8 mouse cellular contexts compared by ENCODE assay signal in the genomic region with DNA sequence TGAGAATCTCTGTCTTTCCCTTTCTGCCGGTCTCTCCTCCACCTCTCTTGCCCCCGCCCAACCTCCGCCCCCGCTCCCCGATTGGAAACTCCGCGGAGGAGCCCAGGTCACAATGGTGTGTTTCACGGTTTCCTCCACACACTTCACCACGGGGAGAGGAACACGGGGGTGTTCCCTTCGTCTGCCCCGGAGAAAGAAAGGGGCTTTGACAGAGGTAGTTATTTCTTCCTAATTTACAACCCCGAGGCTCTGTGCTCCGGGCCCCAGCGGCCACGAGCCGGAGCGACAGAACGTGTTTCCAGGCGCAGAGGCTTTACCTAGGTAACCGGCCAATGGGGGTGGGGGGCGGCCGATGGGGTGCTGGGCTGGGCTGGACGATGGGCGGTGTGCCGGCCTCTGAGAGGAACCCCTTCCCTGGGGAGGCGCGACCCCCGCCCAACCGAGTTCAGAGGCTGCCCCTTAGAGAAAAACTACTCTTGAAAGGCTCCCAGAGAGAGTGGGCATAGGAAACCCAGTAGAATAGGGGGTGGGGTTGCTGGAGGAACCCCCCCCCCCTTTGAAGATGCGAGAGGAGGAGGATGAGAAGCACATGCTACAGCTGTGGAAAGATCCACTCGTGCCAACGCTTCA. TPM values are rescaled to one million over a fixed set of nuclear protein-coding genes. Genes with fewer than 3 reads are reported as not detected.
DNase-seq lines count a peak whose midpoint lies in the region; ATAC-seq and TF ChIP-seq lines count a peak whose summit lies in the region.

No protein-coding gene starts in this region.

- peaks cover 25% of the 10 kb centered on the region; the same call in 1 of the 2 replicates for H3K4me1 ChIP-seq in heart, postnatal 0 days (ENCODE audit: control insufficient read depth, insufficient read depth)
- H3K4me1 ChIP-seq in liver, embryonic 15.5 days (replicated peaks): peaks cover 51% of the 10 kb centered on the region
- peaks cover 8% of the 10 kb centered on the region for H3K4me1 ChIP-seq in small intestine, adult 2 months (ENCODE audit: control insufficient read depth, insufficient read depth, insufficient read length, low read length)

- TF ChIP-seq CTCF in gastrocnemius, adult 2 months (IDR thresholded peaks at IDR 0.05): no peak
- no peak for TF ChIP-seq CTCF in heart, postnatal 0 days (IDR thresholded peaks at IDR 0.05; ENCODE audit: low read depth)
- no peak for TF ChIP-seq CTCF in small intestine, adult 2 months (IDR thresholded peaks at IDR 0.05; ENCODE audit: extremely low read depth, insufficient read length, insufficient replicate concordance, low read depth, low read length)

- intact Hi-C loops in gastrocnemius, adult 2 months (cut with DNase I): loop anchor here (5.0 to 10.0 kb wide), 3 partner anchors 80 to 612 kb away; no protein-coding TSS in a partner anchor
- intact Hi-C loops in gastrocnemius, postnatal 14 days (cut with DNase I; ENCODE audit: low total_unique reads): loop anchor here (5.0 to 10.0 kb wide), 2 partner anchors 85 to 462 kb away; no protein-coding TSS in a partner anchor

- H3K9ac ChIP-seq in heart, postnatal 0 days (replicated peaks; ENCODE audit: low read depth, low read length): 0 out of 2 replicates have a peak overlapping the region, but pooled peaks have one; percentile 18
- H3K9ac ChIP-seq in liver, embryonic 15.5 days: no peak overlapping the region

- ATAC-seq in heart, postnatal 0 days (ENCODE audit: insufficient read depth, low read depth): no peak
- no peak for ATAC-seq in liver, embryonic 15.5 days (ENCODE audit: insufficient read depth)

- H3K27ac ChIP-seq in gastrocnemius, adult 2 months: peak overlapping the region; percentile 16; the same call in 1 of the 2 replicates
- H3K27ac ChIP-seq in heart, postnatal 0 days (ENCODE audit: low read depth): no peak overlapping the region
- no peak overlapping the region for H3K27ac ChIP-seq in liver, embryonic 15.5 days (replicated peaks)
- no peak overlapping the region for H3K27ac ChIP-seq in small intestine, adult 2 months (ENCODE audit: insufficient read depth, low read depth, low read length)

- H3K36me3 ChIP-seq in heart, postnatal 0 days (replicated peaks; ENCODE audit: control insufficient read depth, insufficient read depth, low read length): no peaks in the 10 kb centered on the region
- H3K36me3 ChIP-seq in liver, embryonic 15.5 days (replicated peaks): no peaks in the 10 kb centered on the region
- H3K36me3 ChIP-seq in small intestine, adult 2 months (ENCODE audit: control insufficient read depth, insufficient read depth, low read length): no peaks in the 10 kb centered on the region

- H3K27me3 ChIP-seq in heart, postnatal 0 days (ENCODE audit: control insufficient read depth, insufficient read depth, low read length): peaks cover 49% of the 10 kb centered on the region
- H3K27me3 ChIP-seq in liver, embryonic 15.5 days: peaks cover 93% of the 10 kb centered on the region
- H3K27me3 ChIP-seq in small intestine, adult 2 months (ENCODE audit: control insufficient read depth, insufficient read depth, low read length): peaks cover 55% of the 10 kb centered on the region

- no peak for TF ChIP-seq POLR2A in small intestine, adult 2 months (IDR thresholded peaks at IDR 0.05; ENCODE audit: low read depth, low read length)

- peak; percentile 37 for DNase-seq in gastrocnemius, adult 2 months
- DNase-seq in gastrocnemius, postnatal 14 days: no peak
- peak; percentile 40 to 48 for DNase-seq in CD8-positive naive resting alpha-beta T cell, adult 2 months (ENCODE audit: low read depth in 2 of 2, low spot score in 2 of 2)
- DNase-seq in cerebellum, postnatal 25 days: peak; percentile 60 to 61
- DNase-seq in heart, postnatal 0 days (ENCODE audit: low spot score): no peak
- DNase-seq in layer of hippocampus, adult 18-20 months (ENCODE audit: low spot score in 2 of 2): no peak

- TF ChIP-seq EP300 in heart, postnatal 0 days (IDR thresholded peaks at IDR 0.05; ENCODE audit: low read depth): no peak

- H3K4me3 ChIP-seq in gastrocnemius, adult 2 months: peak overlapping the region; percentile 94
- peak overlapping the region; percentile 71 for H3K4me3 ChIP-seq in heart, postnatal 0 days (ENCODE audit: low read depth, low read length)
- peak overlapping the region; percentile 74 for H3K4me3 ChIP-seq in liver, embryonic 15.5 days (replicated peaks)
- H3K4me3 ChIP-seq in small intestine, adult 2 months (ENCODE audit: low read depth, low read length): peak overlapping the region; percentile 51

- H3K9me3 ChIP-seq in heart, postnatal 0 days (replicated peaks; ENCODE audit: control insufficient read depth, low read length): no peaks in the 10 kb centered on the region
- no peaks in the 10 kb centered on the region for H3K9me3 ChIP-seq in liver, embryonic 15.5 days (replicated peaks)

- H3K4me2 ChIP-seq in heart, postnatal 0 days (ENCODE audit: low read depth, low read length): peak overlapping the region; percentile 100
- H3K4me2 ChIP-seq in liver, embryonic 15.5 days: peak overlapping the region; percentile 96

- 1% methylated on average over 33 of the region's 33 CpGs for WGBS in heart, postnatal 0 days
- WGBS in liver, embryonic 15.5 days (ENCODE audit: insufficient replicate concordance): 2% methylated on average over 32 of the region's 33 CpGs
- WGBS in small intestine, adult 2 months: 1% methylated on average over 33 of the region's 33 CpGs

RNA-seq across cellular contexts. Expression of a gene that starts 2.3 kb away (rescaled TPM):
- total RNA-seq in gastrocnemius, adult 2 months (2021): 10 to 100 TPM; 14.2 to 15.0 TPM
- 1 to 10 TPM; 2.4 to 6.2 TPM for total RNA-seq in gastrocnemius, postnatal 14 days (2021)
- 5.0 and 5.3 TPM in 2 replicates for total RNA-seq in heart, postnatal 0 days (2014; rRNA removed; ENCODE audit: low replicate concordance)
- polyA plus RNA-seq in heart, postnatal 0 days (2015; fragmentation: Nextera tagmentation; extraction: Ambion mirVana): 0.14 and 0.30 TPM in 2 replicates
- polyA plus RNA-seq in liver, embryonic 15.5 days (2015; fragmentation: Nextera tagmentation; extraction: Ambion mirVana): not detected in 2 replicates
- 2.2 and 3.9 TPM in 2 replicates for polyA plus RNA-seq in small intestine, adult 2 months (2012; rRNA removed)
- 10 to 100 TPM; 61.0 to 87.4 TPM for total RNA-seq in layer of hippocampus, adult 18-20 months (2021)

Comparison
In these comparisons a context has a peak if more than half of its experiments do, and no peak if none do; other contexts are left out.
1. DNase-seq: peak in gastrocnemius, adult 2 months (single experiment), CD8-positive naive resting alpha-beta T cell, adult 2 months (2 of 2) and cerebellum, postnatal 25 days (2 of 2); none in gastrocnemius, postnatal 14 days (single experiment), heart, postnatal 0 days (single experiment) and layer of hippocampus, adult 18-20 months (0 of 2).
2. Peak in every context shown above with its lines, with median percentiles within 50 percentile points of each other: H3K4me3 ChIP-seq.